Mouse (Mus musculus) granulocyte monocyte progenitor cell, adult 5-6 weeks (primary cell): ENCODE results near the gene Sema6d. TPM values are rescaled to one million over a fixed set of nuclear protein-coding genes. Genes with fewer than 3 reads are reported as not detected.
A peak's percentile ranks its signal among the peaks of the same experiment; 100 is the strongest.

ENCODE experiments used
- ATAC-seq: replicated peaks from 2 replicates; pipeline ENCODE4 v1.8.0; 2016; ENCODE audit warnings: mild to moderate bottlenecking, moderate TSS enrichment, inconsistent platforms; ENCODE audit not compliant: poor library complexity, severe bottlenecking
- total RNA-seq, 2 experiments: library from RNA; stranded (forward) in 1 of 2; stranded (reverse) in 1 of 2; fragments of 200-712, 200-1000 nt in 1 of 2; fragments of >200 nt in 1 of 2; fragmentation: Nextera tagmentation in 1 of 2; gene quantifications; 2 replicates each; pipeline ENCODE4 v1.2.3; 2014 to 2017

The Sema6d gene
- total RNA-seq, 2 experiments from 2014 or later, result 0.10 TPM; not detected in 1

GRCm38 (mm10) chr2:124702621-124703020 lies 612.9 kb downstream of the Sema6d start:
- ATAC-seq, result no peak

GRCm38 (mm10) chr2:124704922-124705321 lies 615.2 kb downstream of the Sema6d start:
- ATAC-seq, result peak; percentile 20; the same call in 1 of the 2 replicates

GRCm38 (mm10) chr2:124705806-124706205 lies 616.0 kb downstream of the Sema6d start:
- ATAC-seq, result no peak

- no peak for ATAC-seq
Observed at GRCm38 (mm10) chr2:124706896-124707295, 617.1 kb downstream of the Sema6d start.
